Mouse (Mus musculus): ENCODE results near the gene Hhex.
A peak's percentile ranks its signal among the peaks of the same experiment; 100 is the strongest.

Hhex gene

DNA sequence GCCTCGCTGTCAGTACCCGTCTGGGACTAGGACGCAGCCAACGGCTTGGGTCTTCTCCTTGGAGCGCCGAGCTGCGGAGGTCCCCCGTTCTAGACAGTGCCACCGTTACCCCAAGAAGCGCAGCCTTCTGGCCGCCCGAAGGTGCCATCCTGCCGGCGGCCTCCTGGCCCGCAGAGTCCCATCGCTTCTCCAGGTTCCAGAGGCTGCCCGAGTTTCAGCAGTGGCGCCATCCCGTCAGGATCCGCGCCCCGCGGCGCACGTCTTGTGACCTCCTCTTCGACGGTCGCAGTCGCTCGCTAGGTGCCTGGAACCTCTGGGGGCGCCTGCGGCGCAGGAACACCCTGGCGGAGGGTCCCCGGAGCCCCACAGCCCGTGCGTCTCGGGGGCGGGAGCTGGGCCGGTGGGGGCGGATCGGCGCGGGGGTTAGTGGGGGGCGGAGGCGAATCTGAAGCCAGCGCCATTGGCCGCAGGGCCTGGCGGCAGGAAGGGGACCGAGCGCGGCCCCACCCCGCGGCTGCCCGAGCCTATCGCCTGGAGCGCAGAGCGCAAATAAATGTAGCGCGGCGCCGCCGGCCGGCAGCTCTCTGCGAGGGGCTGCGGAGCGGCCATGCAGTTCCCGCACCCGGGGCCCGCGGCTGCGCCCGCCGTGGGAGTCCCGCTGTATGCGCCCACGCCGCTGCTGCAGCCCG lies at the start of gene Hhex:
Hhex (plus strand) TSS at position 548 of the 689 bp plus-strand sequence.
- no peak for DNase-seq

DNA sequence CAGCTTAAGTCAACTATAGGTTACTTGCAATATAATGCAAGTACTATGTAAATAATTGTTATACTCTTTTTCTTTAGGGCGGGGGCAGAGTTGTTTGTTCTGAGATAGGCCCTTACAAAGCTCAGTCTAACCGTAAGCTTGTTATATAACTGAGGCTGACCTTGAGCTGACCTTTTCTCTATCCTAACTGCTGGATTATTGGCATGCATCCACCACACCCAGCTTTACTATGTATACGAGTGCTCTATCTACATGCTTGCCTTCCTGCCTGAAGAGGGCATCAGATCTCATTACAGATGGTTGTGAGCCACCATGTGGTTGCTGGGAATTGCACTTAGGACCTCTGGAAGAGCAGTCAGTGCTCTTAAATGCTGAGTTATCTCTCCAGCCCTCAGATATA lies 48.5 kb upstream of the Hhex start:
- no peak for DNase-seq

DNA sequence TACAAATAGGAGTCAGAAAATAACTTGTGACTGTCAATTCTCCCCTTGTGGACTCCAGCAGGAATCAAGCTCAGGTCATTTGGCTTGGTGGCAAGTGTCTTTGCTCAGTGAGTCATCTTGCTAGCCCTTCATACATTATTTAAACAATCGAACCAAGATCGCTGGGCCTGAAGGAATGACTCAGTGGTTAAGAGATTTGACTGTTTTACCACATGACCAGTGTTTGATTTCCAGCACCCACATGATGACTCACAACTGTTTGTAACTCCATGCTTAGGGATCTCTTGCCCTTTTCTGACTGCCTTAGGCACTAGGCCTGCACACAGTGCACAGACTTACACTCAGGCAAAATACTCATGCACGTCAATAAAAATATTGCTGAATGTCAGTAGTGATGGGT lies 42.7 kb upstream of the Hhex start:
- no peak for DNase-seq

DNA sequence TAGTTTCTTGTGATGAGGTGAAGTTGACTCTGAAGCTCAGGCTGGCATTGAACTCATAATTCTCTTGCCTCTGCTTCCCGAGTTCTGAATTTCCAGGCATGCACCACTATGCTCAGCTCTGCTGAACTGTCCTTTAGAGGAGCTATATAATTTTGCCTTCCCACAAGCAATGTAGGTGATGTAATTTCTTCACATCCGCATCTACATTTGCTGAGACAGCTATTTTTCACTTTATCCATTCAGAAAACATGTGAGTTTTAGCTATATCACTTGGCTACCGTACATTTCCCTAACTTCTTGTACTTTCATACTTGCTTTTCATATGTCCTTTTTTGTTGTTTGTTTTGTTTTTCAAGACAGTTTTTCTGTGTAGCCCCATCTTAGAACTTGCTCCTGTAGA lies 38.3 kb upstream of the Hhex start:
- no peak for DNase-seq

DNA sequence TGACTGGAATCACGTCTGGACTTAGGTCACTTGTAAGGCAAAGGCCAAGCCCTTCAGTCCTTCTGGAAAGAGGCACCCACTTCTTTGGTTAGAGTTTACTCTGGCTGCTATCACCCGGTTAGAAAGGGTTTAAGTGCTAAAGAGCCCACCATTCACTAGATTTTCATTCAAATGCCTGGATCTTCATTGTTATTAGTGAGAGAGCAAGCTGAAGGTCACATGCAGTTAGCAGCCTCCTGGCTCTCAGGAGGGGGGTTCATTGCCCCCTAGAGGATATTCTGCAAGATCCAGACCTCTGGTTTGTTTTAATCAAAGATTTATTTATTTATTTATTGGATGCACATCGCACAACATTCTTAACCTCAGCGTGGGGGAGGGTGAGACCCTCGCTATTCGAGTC lies 33.7 kb upstream of the Hhex start:
- no peak for DNase-seq

DNA sequence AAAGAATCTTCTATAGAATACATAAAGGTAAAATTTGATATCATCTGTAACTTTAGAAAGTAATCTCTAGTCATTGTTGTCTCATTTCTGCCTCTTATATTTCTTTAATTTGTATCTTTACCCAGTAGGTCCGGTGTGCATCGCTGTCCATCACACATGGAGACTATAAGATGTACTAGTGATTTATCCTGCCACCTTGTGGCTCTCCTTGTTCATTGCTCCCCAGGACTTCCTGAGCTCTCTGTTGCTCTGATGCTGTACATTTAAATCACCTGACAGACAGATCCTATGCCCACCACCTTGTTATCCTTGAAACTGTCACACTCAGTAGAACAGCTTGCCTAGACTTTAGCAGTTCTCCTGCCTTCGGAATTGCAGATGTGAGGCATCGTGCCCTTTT lies 16.3 kb upstream of the Hhex start:
- DNase-seq: no peak

DNA sequence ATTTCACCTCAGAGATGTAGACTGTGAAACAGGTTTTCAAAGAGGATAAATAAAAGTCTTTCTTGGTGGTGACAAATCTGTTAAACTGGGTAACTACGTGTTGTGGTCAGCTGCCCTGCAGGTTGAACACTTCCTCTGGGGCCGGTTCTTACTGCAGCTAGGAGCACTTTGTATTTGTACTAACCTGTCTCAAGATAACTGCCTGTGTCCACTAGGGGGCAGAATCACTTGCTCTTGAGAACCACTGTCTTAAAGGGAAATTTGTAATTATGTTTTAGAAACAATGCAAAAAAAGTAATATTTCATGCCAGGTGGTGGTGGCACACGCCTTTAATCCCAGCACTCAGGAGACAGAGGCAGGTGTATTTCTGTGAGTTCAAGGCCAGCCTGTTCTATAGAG lies 15.0 kb upstream of the Hhex start:
- DNase-seq: peak; percentile 19

DNA sequence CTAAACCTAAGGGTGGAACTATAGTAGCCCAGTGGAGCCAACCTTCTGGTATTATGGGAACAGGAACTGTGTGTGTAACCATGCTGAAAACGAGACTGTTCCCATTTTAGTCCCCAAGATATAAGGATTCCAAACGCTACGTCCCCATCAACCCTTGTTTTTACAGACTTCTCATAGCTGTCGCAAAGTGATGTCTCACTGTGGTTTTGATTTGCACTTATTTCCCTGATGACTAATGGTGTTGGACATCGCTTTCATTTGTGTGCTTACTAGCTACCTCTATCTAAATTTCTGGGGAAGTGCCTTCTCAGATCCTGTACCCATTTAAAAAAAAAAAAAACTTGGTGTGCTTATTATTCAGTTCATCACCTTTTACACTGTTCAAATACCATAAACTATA lies 6.0 kb upstream of the Hhex start:
- no peak for DNase-seq

DNA sequence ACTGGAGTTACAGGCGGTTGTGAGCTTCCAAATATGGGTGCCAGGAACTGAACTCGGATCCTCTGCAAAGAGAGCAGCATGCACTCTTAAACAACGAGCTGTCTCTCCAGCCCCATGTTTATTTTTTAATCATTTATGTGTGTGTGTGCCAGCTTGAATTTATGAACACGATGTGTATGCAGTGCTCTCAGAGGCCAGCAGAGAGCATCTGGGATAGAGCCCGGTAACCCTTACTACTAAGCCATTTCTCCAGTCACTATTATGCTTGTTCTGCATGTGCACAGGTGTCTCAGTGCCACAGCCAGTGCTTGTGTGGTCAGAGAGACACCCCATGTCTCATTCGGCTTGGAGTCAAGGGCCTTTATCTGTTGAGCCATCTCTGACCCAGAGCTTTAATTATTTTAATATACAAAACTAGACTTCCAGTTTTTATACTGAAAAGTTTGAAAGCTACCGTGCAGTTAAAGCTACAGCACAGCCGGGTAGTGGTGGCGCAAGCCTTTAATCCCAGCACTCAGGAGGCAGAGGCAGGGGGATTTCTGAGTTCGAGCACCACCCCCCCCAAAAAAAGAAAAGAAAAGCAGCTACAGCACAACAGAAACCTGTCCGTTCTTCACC lies 3.4 kb upstream of the Hhex start:
- no peak for DNase-seq

DNA sequence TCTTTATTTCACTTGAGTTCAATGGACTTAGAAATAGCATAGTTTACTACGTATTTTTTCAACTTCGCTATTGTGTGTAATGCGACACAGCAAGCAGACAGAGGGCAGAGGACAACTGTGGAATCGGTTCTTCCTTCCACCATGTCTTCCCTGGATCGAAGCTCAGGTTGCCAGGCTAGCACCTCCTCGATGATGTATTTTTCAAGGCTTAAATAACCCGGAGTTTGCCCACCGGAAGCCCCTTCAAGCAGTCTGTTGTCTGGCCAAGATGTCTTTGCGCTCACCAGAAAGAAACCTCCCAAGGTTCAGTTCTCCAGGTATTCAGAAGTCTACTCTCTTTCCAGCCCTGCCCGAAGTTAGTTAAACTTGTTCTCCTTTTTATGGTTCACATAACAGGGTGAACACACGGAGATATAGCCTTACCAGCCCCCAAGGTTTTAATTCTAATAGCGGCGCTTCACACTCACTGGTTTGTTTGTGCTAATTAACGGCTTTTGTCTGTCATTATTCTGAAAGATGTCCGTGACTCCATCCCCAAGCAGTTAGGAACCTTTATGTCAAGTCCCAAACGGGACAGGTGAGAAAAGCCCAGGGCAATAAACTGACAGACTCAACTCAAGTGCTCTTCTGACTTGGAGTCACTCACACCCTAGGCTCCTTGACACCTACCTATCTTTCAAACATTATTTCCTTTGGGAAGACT lies 1.6 kb upstream of the Hhex start:
- DNase-seq: no peak

DNA sequence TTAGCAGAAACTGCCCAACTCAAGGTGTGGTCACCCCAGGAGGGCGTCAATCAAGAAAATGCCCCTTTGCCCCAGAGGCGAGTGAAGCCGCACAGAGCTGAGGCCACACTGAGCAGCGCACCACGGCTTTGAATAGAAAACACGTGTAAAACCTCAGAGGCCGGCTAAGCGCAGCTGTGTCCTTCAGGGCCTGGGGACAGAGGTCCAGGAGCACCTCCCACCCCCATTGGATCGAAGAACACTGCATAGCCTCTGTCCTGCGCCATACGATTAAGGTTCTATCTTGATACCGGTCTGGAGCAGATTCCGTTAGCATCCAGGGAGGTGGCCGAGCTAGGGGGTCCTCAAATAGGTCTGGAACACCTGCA lies 731 bp upstream of the Hhex start:
- DNase-seq: no peak

DNA sequence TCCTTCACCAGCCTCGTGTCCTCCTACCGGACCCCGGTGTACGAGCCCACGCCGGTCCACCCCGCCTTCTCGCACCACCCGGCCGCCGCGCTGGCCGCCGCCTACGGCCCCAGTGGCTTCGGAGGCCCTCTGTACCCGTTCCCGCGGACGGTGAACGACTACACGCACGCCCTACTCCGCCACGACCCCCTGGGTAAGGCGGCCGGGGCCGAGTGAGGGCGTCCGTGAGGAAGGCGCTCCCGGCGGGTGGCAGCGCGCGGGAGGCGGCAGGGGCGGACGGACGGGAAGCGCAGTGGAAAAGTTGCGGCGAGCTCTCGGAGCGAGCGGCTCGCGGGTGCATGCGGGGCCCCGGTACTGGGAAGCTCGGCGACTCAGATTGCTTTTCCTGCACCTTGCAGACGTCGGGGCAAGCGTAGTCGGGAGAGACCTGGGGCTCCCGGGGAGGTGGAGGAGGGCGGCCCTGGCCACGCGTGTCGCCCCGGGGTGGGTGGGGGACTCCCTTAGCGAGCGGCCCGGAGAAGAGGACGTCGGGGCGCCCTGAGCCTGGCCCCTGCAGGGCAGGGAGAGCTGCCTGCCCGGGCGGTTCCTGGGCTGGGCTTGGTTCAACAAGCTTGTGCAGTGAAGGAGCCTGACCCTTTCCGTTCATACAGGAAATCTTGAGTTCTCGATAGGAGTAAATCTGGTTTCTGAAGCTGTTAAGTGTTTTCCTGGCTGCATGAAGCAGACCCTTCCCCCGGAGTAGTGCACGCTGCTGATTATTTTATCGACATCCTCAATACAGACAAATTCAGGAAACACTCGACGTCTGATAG lies 637 bp downstream of the Hhex start:
- DNase-seq: no peak

DNA sequence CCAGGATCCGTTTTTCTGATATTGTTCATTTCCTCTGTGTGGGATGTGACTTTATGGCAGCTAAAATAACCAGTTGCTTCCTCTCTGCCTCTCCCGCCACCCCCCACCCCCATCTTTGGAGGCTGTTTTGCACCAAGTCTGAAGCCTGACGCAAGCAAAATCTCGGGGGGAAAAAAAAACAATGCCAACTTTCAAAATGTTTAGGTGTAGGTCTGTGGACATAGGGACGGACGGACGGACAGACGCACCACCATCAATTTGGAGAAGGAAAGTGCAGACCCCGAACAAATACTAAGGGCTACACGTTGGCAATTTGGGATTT lies 1.2 kb downstream of the Hhex start:
- no peak for DNase-seq

DNA sequence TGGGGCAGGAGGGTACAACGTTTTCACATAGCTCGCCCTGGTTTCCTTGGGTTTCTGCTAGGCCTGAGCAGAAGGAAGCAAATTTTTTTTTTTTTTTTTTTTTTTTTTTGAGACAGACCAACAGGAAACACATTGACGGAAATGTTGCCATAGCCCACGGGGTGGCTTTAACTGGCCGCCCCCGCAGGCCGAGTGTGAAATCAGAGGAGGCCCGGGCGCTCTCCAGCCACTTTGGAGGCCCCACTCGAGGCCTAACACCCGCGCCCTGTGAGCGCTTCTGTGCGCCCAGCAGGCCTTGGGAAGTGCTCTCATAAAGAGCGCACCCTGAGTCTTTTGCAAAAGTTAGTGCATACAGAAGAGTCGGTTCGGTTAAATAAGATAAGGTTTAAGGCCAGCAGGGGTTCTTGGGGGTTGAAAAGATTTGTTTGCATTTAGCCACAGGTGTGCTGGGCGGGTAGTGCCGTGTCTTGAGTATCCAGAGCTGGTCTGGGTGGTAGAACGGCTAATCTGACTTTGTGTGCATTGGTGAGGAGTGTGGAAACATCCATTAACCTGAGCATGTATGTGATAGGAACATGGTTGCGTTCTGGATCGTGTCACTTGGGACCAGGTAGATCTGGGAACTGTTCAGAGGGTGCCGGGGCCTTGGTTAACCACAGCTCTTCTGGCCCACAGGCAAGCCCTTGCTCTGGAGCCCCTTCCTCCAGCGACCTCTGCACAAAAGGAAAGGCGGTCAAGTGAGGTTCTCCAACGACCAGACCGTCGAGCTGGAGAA lies 2.1 kb downstream of the Hhex start:
- DNase-seq: no peak

DNA sequence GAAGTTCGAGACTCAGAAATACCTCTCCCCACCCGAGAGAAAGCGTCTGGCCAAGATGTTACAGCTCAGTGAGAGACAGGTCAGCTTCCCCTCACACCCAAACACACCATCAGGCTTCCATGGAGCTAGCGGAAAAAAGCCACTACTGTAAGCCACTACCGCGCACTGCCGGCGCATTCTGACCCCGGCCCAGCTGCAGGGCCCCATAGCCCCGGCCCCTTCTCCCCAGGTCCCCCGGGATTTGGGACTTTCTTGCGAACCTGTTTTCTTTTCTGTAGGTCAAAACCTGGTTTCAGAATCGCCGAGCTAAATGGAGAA lies 2.6 kb downstream of the Hhex start:
- no peak for DNase-seq

DNA sequence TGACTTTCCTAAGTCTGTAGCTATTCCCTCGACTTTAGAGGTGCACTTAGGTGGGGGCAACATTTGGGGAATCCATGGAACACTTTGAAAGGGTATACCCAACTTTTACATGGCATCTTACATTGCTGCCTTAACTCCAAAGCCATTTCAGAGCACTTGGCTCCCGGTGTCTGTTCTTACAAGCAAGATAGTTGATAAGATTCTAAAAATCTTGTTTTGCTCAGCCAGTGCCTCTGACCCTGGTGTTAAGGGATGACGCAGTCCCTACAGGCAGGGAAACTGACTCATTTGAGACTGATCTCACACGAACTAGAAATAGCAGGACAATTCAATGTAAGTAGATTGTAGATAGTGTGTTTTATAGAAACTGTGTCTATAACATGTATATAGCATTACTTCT lies 5.6 kb downstream of the Hhex start:
- DNase-seq: no peak

DNA sequence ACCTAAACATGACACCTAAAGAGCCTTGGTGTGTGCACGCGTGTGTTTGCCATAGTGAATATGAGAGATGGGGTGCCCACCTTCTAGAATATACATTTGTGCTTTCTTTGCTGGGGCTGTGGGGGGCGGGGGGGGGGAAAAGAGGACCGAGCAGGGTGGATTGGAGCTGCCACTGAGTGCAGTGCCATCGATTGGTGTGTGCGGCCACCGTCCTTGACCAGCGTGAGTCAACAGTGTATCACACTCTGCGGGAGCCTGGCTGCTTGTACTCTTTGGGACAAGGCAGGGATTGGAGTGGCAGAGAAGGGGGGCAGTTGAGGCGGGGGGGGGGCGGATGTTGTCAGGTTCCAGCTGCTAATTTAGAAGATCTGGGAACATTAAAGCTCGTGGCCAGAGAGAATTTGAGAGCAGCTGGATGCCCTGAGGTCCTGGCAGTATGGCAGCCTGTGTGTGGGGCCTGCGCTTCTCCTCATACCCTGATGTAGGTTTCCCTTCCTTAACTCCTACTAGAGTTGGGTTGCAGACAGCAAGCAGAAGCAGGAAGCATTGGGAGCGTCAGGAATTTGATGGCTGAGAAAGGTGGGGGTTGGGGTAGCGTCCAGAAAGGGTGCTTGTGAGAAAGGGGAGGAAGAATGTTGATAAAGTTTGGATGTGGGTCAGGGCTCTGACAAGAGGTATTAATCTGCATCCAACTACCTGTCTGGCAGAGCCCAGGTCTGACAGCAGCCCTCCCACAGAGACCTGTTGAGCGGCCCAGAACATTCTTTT lies 6.3 kb downstream of the Hhex start:
- DNase-seq: no peak

DNA sequence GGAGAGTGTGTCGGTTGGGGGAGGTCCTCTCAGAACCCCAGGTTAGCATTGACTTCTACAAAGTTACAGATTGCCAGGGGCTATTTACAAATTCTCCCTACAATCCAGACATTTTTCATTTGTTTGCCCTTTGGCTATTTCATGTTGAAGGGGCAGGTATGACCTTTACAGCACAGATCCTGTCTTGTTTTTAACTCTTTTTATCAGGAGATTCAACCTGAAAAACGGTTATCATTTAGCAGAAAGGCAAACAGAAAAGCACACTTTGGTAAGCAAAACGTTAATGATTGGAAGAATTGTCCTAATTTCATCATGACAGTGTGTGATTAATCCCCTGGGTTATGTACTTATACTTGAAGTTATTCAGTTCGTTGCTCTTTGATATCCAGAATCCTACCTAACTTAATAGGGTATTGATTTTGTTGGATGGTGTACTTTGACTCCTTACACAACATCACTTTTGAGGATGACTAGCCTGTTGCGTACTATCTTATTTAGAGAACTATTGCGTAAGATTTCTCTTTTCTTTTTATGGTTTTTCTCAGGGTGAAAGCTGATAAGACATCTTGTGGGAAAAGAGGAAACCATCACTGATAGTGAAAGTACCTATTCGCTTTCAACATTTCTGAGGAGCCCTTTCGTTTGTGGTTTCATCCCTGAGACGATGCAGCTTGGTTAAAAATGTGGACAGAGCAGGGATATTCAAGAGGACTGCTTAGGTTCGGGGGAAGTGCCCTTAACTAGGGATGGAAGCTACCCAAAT lies 8.1 kb downstream of the Hhex start:
- no peak for DNase-seq

DNA sequence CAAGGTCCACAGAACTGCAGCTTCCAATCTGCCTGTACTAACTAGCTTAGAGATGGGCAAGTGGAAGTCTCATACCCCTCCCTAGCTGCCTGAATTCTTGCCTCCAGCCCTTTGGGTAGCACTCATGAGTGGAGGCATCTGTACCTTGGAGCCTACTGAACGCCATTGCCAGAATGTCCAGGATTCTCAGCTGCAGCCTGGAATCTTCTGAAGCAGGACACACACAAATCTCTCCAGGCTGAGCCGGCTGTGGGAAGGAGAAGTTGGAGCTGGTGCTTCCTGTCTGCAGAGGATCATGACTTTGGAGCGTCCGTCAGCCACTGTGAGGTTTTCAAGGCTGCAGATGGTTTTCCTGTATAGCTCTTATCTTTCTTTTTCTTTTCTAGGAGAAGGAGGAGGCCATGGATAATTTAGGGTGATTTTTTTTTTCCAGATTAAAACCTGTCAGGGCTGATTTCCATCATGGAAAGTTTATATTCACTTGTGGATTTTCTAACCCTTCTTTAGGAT lies 9.1 kb downstream of the Hhex start:
- DNase-seq: no peak

DNA sequence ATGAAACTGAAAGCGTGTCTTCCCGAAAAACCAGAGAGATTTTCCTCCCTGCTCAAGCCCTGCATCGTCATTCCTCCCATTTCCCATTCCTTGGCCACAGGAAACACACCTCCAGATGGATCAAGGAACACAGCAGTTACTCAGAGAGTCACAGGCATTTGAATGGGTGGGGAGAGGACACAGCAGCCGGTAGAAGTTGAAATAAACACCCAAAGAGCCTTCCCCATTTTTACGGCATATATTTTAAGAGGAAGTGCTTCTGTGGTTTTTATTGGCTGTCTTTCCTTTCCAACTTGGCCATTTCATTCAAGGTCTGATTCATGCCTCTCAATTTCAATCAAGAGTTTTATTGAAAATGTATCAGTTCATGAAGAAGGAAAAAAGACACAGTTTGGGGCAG lies 13.6 kb downstream of the Hhex start:
- no peak for DNase-seq

DNA sequence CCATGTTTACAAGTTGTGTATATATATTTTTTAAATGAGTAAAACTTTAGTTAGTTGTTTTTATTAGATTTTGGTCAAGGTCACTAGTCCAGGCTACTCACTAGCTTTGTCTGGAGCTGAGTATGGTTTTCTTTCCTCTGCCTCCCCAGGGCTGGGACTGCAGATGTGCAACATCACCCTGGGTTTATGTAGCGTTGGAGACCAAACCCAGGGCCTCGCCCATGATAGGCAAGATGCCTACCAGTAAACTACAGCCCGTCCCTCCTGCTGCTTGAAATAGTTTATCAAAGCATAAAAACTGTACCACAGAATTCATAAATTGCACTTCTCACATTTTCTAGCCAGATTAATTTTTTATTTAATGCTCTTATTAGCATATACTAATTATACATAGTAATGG lies 14.6 kb downstream of the Hhex start:
- DNase-seq: no peak
